In genomic region chr15:25632902-25633301, GRCm38 (mm10) we compare ENCODE assay signal across 14 mouse cellular contexts. TPM values are rescaled to one million over a fixed set of nuclear protein-coding genes. Genes with fewer than 3 reads are reported as not detected.
DNase-seq lines count a peak whose midpoint lies in the region; ATAC-seq and TF ChIP-seq lines count a peak whose summit lies in the region.
"Had no signal": no experiment of that assay in that cellular context is flagged by ENCODE, and none has a peak within 500 bp of the region (broad histone marks: within the 10 kb centered on the region; RNA-seq: fewer than 3 reads in every experiment).

No protein-coding gene starts in this region.

- no peak overlapping the region for H3K9ac ChIP-seq in midbrain, embryonic 15.5 days
- H3K9ac ChIP-seq in stomach, postnatal 0 days (ENCODE audit: low read length), result no peak overlapping the region
- H3K9ac ChIP-seq: embryonic facial prominence, embryonic 13.5 days; forebrain, embryonic 13.5 days had no signal

- H3K4me2 ChIP-seq in midbrain, embryonic 15.5 days, result no peak overlapping the region
- no peak overlapping the region for H3K4me2 ChIP-seq in stomach, postnatal 0 days (replicated peaks; ENCODE audit: low read depth)
- H3K4me2 ChIP-seq: embryonic facial prominence, embryonic 13.5 days; forebrain, embryonic 13.5 days had no signal

- peaks cover 8% of the 10 kb centered on the region; the same call in 1 of the 2 replicates for H3K36me3 ChIP-seq in midbrain, embryonic 10.5 days
- no peaks in the 10 kb centered on the region for H3K36me3 ChIP-seq in midbrain, embryonic 15.5 days (replicated peaks)
- peaks cover 30% of the 10 kb centered on the region for H3K36me3 ChIP-seq in limb, embryonic 10.5 days
- H3K36me3 ChIP-seq in stomach, postnatal 0 days (ENCODE audit: control insufficient read depth, insufficient read depth, low read length), result no peaks in the 10 kb centered on the region; the same call in 1 of the 2 replicates
- H3K36me3 ChIP-seq in hindbrain, embryonic 10.5 days, result peaks cover 13% of the 10 kb centered on the region; the same call in 1 of the 2 replicates
- H3K36me3 ChIP-seq: embryonic facial prominence, embryonic 13.5 days had no signal

- peak; percentile 49 for DNase-seq in adrenal gland, adult 2 months
- DNase-seq in adrenal gland, adult 8-10 months, result no peak
- DNase-seq in midbrain, embryonic 10.5 days (ENCODE audit: low spot score), result no peak
- no peak for DNase-seq in limb, embryonic 10.5 days (ENCODE audit: low spot score)
- peak; percentile 79 for DNase-seq in stomach, postnatal 0 days (ENCODE audit: low spot score)
- DNase-seq in layer of hippocampus, postnatal 25 days (ENCODE audit: extremely low spot score in 1 of 2, low spot score in 1 of 2), result no peak
- DNase-seq in hindbrain, embryonic 10.5 days (ENCODE audit: low spot score), result no peak
- DNase-seq: cerebellum, adult 2 months; gastrocnemius, postnatal 25 days; heart, postnatal 14 days; right cerebral cortex, adult 18-20 months had no signal

- WGBS in midbrain, embryonic 10.5 days, result 86% methylated on average over 11 of the region's 11 CpGs
- WGBS in midbrain, embryonic 15.5 days, result 88% methylated on average over 11 of the region's 11 CpGs
- WGBS in limb, embryonic 10.5 days, result 88% methylated on average over 11 of the region's 11 CpGs
- 65% methylated on average over 11 of the region's 11 CpGs for WGBS in stomach, postnatal 0 days
- 87% methylated on average over 11 of the region's 11 CpGs for WGBS in hindbrain, embryonic 10.5 days

- ATAC-seq in midbrain, embryonic 15.5 days (replicated peaks), result no peak
- peak; percentile 61 for ATAC-seq in stomach, postnatal 0 days (ENCODE audit: low FRiP score, low TSS enrichment)
- ATAC-seq: forebrain, embryonic 13.5 days had no signal

- no peak overlapping the region for H3K4me3 ChIP-seq in midbrain, embryonic 10.5 days
- H3K4me3 ChIP-seq in midbrain, embryonic 15.5 days, result no peak overlapping the region
- no peak overlapping the region for H3K4me3 ChIP-seq in limb, embryonic 10.5 days
- no peak overlapping the region for H3K4me3 ChIP-seq in stomach, postnatal 0 days (ENCODE audit: low read depth, low read length)
- H3K4me3 ChIP-seq in hindbrain, embryonic 10.5 days, result no peak overlapping the region
- H3K4me3 ChIP-seq: embryonic facial prominence, embryonic 13.5 days; forebrain, embryonic 13.5 days had no signal

- H3K27me3 ChIP-seq in midbrain, embryonic 10.5 days (ENCODE audit: low read depth, poor library complexity, severe bottlenecking), result no peaks in the 10 kb centered on the region
- no peaks in the 10 kb centered on the region for H3K27me3 ChIP-seq in midbrain, embryonic 15.5 days (replicated peaks)
- no peaks in the 10 kb centered on the region for H3K27me3 ChIP-seq in limb, embryonic 10.5 days (ENCODE audit: low read depth, poor library complexity, severe bottlenecking)
- H3K27me3 ChIP-seq in stomach, postnatal 0 days (ENCODE audit: control insufficient read depth, insufficient read depth, low read length), result no peaks in the 10 kb centered on the region
- no peaks in the 10 kb centered on the region for H3K27me3 ChIP-seq in hindbrain, embryonic 10.5 days (ENCODE audit: insufficient read depth, poor library complexity, severe bottlenecking)
- H3K27me3 ChIP-seq: embryonic facial prominence, embryonic 13.5 days had no signal

- H3K27ac ChIP-seq in midbrain, embryonic 10.5 days (replicated peaks), result 0 out of 2 replicates have a peak overlapping the region, but pooled peaks have one; percentile 20
- no peak overlapping the region for H3K27ac ChIP-seq in midbrain, embryonic 15.5 days
- H3K27ac ChIP-seq in limb, embryonic 10.5 days, result 0 out of 2 replicates have a peak overlapping the region, but pooled peaks have one; percentile 32
- peak overlapping the region; percentile 65 for H3K27ac ChIP-seq in stomach, postnatal 0 days (replicated peaks)
- H3K27ac ChIP-seq in hindbrain, embryonic 10.5 days, result no peak overlapping the region
- H3K27ac ChIP-seq: embryonic facial prominence, embryonic 13.5 days; forebrain, embryonic 13.5 days had no signal

- no peaks in the 10 kb centered on the region; the same call in 1 of the 2 replicates for H3K9me3 ChIP-seq in midbrain, embryonic 10.5 days (replicated peaks)
- H3K9me3 ChIP-seq in midbrain, embryonic 15.5 days, result no peaks in the 10 kb centered on the region
- no peaks in the 10 kb centered on the region for H3K9me3 ChIP-seq in limb, embryonic 10.5 days (replicated peaks)
- H3K9me3 ChIP-seq in stomach, postnatal 0 days (ENCODE audit: control insufficient read depth, low read length), result no peaks in the 10 kb centered on the region
- 0 out of 2 replicates have a peak, but pooled peaks cover 4% of the 10 kb centered on the region for H3K9me3 ChIP-seq in hindbrain, embryonic 10.5 days
- H3K9me3 ChIP-seq: embryonic facial prominence, embryonic 13.5 days; forebrain, embryonic 13.5 days had no signal

- TF ChIP-seq CTCF in stomach, postnatal 0 days (IDR thresholded peaks at IDR 0.05; ENCODE audit: low read depth), result no peak

- no peak for TF ChIP-seq EP300 in stomach, postnatal 0 days (optimal IDR thresholded peaks at IDR 0.05)

- peaks cover 3% of the 10 kb centered on the region; the same call in 1 of the 2 replicates for H3K4me1 ChIP-seq in midbrain, embryonic 10.5 days
- no peaks in the 10 kb centered on the region for H3K4me1 ChIP-seq in midbrain, embryonic 15.5 days
- peaks cover 69% of the 10 kb centered on the region for H3K4me1 ChIP-seq in limb, embryonic 10.5 days
- H3K4me1 ChIP-seq in stomach, postnatal 0 days (replicated peaks; ENCODE audit: control insufficient read depth, insufficient read depth), result peaks cover 3% of the 10 kb centered on the region; the same call in 1 of the 2 replicates
- peaks cover 9% of the 10 kb centered on the region; the same call in 1 of the 2 replicates for H3K4me1 ChIP-seq in hindbrain, embryonic 10.5 days (replicated peaks)
- H3K4me1 ChIP-seq: forebrain, embryonic 13.5 days had no signal

RNA-seq across cellular contexts. Expression of gene Myo10, which starts 10.6 kb away (rescaled TPM):
- 100 to 1,000 TPM in 1 of 2 experiments, 10 to 100 TPM in 1; 63.9 to 103 TPM for total RNA-seq in adrenal gland, adult 2 months (2021)
- polyA plus RNA-seq in adrenal gland, adult 2 months (2012; rRNA removed), result 35.8 and 42.1 TPM in 2 replicates
- total RNA-seq in adrenal gland, adult 8-10 months (2022), result 10 to 100 TPM; 59.0 to 68.5 (median 62.0) TPM
- polyA plus RNA-seq in midbrain, embryonic 10.5 days (2016; fragmentation: Nextera tagmentation; extraction: Ambion mirVana), result 74.7 and 86.0 TPM in 2 replicates
- polyA plus RNA-seq in midbrain, embryonic 15.5 days (2015; fragmentation: Nextera tagmentation; extraction: Ambion mirVana), result 28.1 and 30.8 TPM in 2 replicates
- polyA plus RNA-seq in limb, embryonic 10.5 days (2016; fragmentation: Nextera tagmentation; extraction: Ambion mirVana), result 38.5 and 47.2 TPM in 2 replicates
- 13.1 and 15.8 TPM in 2 replicates for polyA plus RNA-seq in stomach, postnatal 0 days (2015; fragmentation: Nextera tagmentation; extraction: Ambion mirVana)
- total RNA-seq in layer of hippocampus, postnatal 25 days (2021), result 10 to 100 TPM; 49.1 to 55.9 TPM
- 41.8 and 45.4 TPM in 2 replicates for polyA plus RNA-seq in hindbrain, embryonic 10.5 days (2016; fragmentation: Nextera tagmentation; extraction: Ambion mirVana)

Comparison
In these comparisons a context has a peak if more than half of its experiments do, and no peak if none do; other contexts are left out.
1. DNase-seq: peak in adrenal gland, adult 2 months (single experiment) and stomach, postnatal 0 days (single experiment); none in adrenal gland, adult 8-10 months (single experiment), midbrain, embryonic 10.5 days (single experiment), limb, embryonic 10.5 days (single experiment), layer of hippocampus, postnatal 25 days (0 of 2) and hindbrain, embryonic 10.5 days (single experiment).
2. H3K27ac ChIP-seq: peak in midbrain, embryonic 10.5 days (single experiment), limb, embryonic 10.5 days (single experiment) and stomach, postnatal 0 days (single experiment); none in midbrain, embryonic 15.5 days (single experiment) and hindbrain, embryonic 10.5 days (single experiment).